Mouse (Mus musculus): ENCODE results near the gene Coq9.
A peak's percentile ranks its signal among the peaks of the same experiment; 100 is the strongest.

Coq9 gene

GRCm38 (mm10) chr8:94870003-94870402, 31.9 kb downstream of the Coq9 start:
- Histone ChIP-seq H3K4me1 (replicated peaks; ENCODE audit: low read depth, low read length) (peaks cover 59% of the 10 kb centered on the region), H3K4me3 (replicated peaks; ENCODE audit: low read length) (no peak overlapping the region), H3K27me3 (ENCODE audit: insufficient read depth, low read length) (peaks cover 25% of the 10 kb centered on the region), H3K9me3 (ENCODE audit: low read length) (no peaks in the 10 kb centered on the region), H3K36me3 (ENCODE audit: insufficient read depth, low read length) (peaks cover 30% of the 10 kb centered on the region)
- no peak for TF ChIP-seq POU5F1 (IDR thresholded peaks at IDR 0.05; ENCODE audit: borderline replicate concordance, low read length)
- no peak for TF ChIP-seq NANOG (IDR thresholded peaks at IDR 0.05; ENCODE audit: borderline replicate concordance, low read length)
- TF ChIP-seq CTCF (conservative IDR thresholded peaks at IDR 0.05; ENCODE audit: low read length) = no peak

DNA sequence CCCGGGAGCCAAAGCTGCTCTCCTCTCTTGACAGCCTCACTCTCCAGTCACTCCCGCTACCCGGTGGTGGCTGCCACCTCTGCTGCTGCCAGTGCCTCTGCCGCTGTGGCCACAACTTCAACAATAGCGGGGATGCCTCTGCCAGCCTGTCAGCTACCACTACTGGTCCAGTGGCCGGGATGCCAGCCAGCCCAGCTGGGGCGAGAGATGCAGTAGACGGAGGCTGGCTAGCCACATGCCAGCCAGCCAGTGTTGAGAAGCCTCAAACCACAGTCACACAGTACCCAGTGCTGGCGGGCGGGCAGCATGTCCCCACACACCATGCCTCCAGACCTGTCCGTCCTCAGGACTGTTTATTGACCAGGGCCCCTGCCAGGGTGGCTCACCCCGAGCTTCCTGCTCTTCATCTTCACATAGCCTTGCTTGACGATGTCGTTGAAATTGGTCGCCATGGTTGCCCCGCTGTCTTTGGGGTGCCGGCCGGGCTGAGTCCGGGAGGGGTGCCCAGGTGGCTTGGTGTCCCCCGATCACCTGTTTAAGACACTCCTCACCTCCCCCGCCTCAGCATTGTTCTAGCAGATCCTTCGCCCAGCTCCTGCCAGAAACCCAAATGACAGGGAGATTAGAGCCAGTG, 32.5 kb downstream of the Coq9 start:
- peak overlapping the region; percentile 69 for H3K4me3 ChIP-seq (replicated peaks; ENCODE audit: low read length)
- H3K36me3 ChIP-seq (ENCODE audit: insufficient read depth, low read length) = peaks cover 24% of the 10 kb centered on the region
- peaks cover 31% of the 10 kb centered on the region for H3K27me3 ChIP-seq (ENCODE audit: insufficient read depth, low read length)
- no peaks in the 10 kb centered on the region for H3K9me3 ChIP-seq (ENCODE audit: low read length)
- peaks cover 59% of the 10 kb centered on the region for H3K4me1 ChIP-seq (replicated peaks; ENCODE audit: low read depth, low read length)
- TF ChIP-seq POU5F1 (IDR thresholded peaks at IDR 0.05; ENCODE audit: borderline replicate concordance, low read length) (no peak), NANOG (IDR thresholded peaks at IDR 0.05; ENCODE audit: borderline replicate concordance, low read length) (no peak), CTCF (conservative IDR thresholded peaks at IDR 0.05; ENCODE audit: low read length) (no peak)

GRCm38 (mm10) chr8:94871108-94871894, 33.2 kb downstream of the Coq9 start:
- Histone ChIP-seq H3K27me3 (ENCODE audit: insufficient read depth, low read length) (peaks cover 34% of the 10 kb centered on the region), H3K36me3 (ENCODE audit: insufficient read depth, low read length) (peaks cover 17% of the 10 kb centered on the region), H3K9me3 (ENCODE audit: low read length) (no peaks in the 10 kb centered on the region), H3K4me3 (replicated peaks; ENCODE audit: low read length) (peak overlapping the region; percentile 69), H3K4me1 (replicated peaks; ENCODE audit: low read depth, low read length) (peaks cover 58% of the 10 kb centered on the region)
- TF ChIP-seq NANOG (IDR thresholded peaks at IDR 0.05; ENCODE audit: borderline replicate concordance, low read length) (no peak), POU5F1 (IDR thresholded peaks at IDR 0.05; ENCODE audit: borderline replicate concordance, low read length) (no peak), CTCF (conservative IDR thresholded peaks at IDR 0.05; ENCODE audit: low read length) (no peak)

GRCm38 (mm10) chr8:94872156-94872555, 34.0 kb downstream of the Coq9 start:
- peaks cover 9% of the 10 kb centered on the region for H3K36me3 ChIP-seq (ENCODE audit: insufficient read depth, low read length)
- no peaks in the 10 kb centered on the region for H3K9me3 ChIP-seq (ENCODE audit: low read length)
- peaks cover 34% of the 10 kb centered on the region for H3K27me3 ChIP-seq (ENCODE audit: insufficient read depth, low read length)
- H3K4me3 ChIP-seq (replicated peaks; ENCODE audit: low read length) = no peak overlapping the region
- TF ChIP-seq POU5F1 (IDR thresholded peaks at IDR 0.05; ENCODE audit: borderline replicate concordance, low read length) = no peak
- no peak for TF ChIP-seq CTCF (conservative IDR thresholded peaks at IDR 0.05; ENCODE audit: low read length)
- no peak for TF ChIP-seq NANOG (IDR thresholded peaks at IDR 0.05; ENCODE audit: borderline replicate concordance, low read length)
- H3K4me1 ChIP-seq (replicated peaks; ENCODE audit: low read depth, low read length) = peaks cover 57% of the 10 kb centered on the region

GRCm38 (mm10) chr8:94872576-94872975, 34.5 kb downstream of the Coq9 start:
- TF ChIP-seq CTCF (conservative IDR thresholded peaks at IDR 0.05; ENCODE audit: low read length) (no peak), POU5F1 (IDR thresholded peaks at IDR 0.05; ENCODE audit: borderline replicate concordance, low read length) (no peak), NANOG (IDR thresholded peaks at IDR 0.05; ENCODE audit: borderline replicate concordance, low read length) (no peak)
- H3K9me3 ChIP-seq (ENCODE audit: low read length) = no peaks in the 10 kb centered on the region
- peaks cover 34% of the 10 kb centered on the region for H3K27me3 ChIP-seq (ENCODE audit: insufficient read depth, low read length)
- H3K36me3 ChIP-seq (ENCODE audit: insufficient read depth, low read length) = peaks cover 4% of the 10 kb centered on the region
- H3K4me3 ChIP-seq (replicated peaks; ENCODE audit: low read length) = no peak overlapping the region
- H3K4me1 ChIP-seq (replicated peaks; ENCODE audit: low read depth, low read length) = peaks cover 54% of the 10 kb centered on the region

GRCm38 (mm10) chr8:94874358-94874757, 36.2 kb downstream of the Coq9 start:
- H3K4me3 ChIP-seq (replicated peaks; ENCODE audit: low read length) = no peak overlapping the region
- H3K9me3 ChIP-seq (ENCODE audit: low read length) = no peaks in the 10 kb centered on the region
- H3K36me3 ChIP-seq (ENCODE audit: insufficient read depth, low read length) = no peaks in the 10 kb centered on the region
- peaks cover 51% of the 10 kb centered on the region for H3K4me1 ChIP-seq (replicated peaks; ENCODE audit: low read depth, low read length)
- peaks cover 33% of the 10 kb centered on the region for H3K27me3 ChIP-seq (ENCODE audit: insufficient read depth, low read length)
- no peak for TF ChIP-seq POU5F1 (IDR thresholded peaks at IDR 0.05; ENCODE audit: borderline replicate concordance, low read length)
- no peak for TF ChIP-seq NANOG (IDR thresholded peaks at IDR 0.05; ENCODE audit: borderline replicate concordance, low read length)
- peak; percentile 94 for TF ChIP-seq CTCF (conservative IDR thresholded peaks at IDR 0.05; ENCODE audit: low read length)

- Histone ChIP-seq H3K9me3 (ENCODE audit: low read length) (no peaks in the 10 kb centered on the region), H3K4me3 (replicated peaks; ENCODE audit: low read length) (peak overlapping the region; percentile 81), H3K4me1 (replicated peaks; ENCODE audit: low read depth, low read length) (peaks cover 43% of the 10 kb centered on the region), H3K27me3 (ENCODE audit: insufficient read depth, low read length) (peaks cover 26% of the 10 kb centered on the region), H3K36me3 (ENCODE audit: insufficient read depth, low read length) (no peaks in the 10 kb centered on the region)
- no peak for TF ChIP-seq NANOG (IDR thresholded peaks at IDR 0.05; ENCODE audit: borderline replicate concordance, low read length)
- no peak for TF ChIP-seq POU5F1 (IDR thresholded peaks at IDR 0.05; ENCODE audit: borderline replicate concordance, low read length)
- TF ChIP-seq CTCF (conservative IDR thresholded peaks at IDR 0.05; ENCODE audit: low read length) = no peak
These were observed 37.2 kb downstream of the Coq9 start for GRCm38 (mm10) chr8:94875096-94875870.

GRCm38 (mm10) chr8:94875871-94876150, 37.7 kb downstream of the Coq9 start:
- Histone ChIP-seq H3K27me3 (ENCODE audit: insufficient read depth, low read length) (peaks cover 21% of the 10 kb centered on the region), H3K36me3 (ENCODE audit: insufficient read depth, low read length) (no peaks in the 10 kb centered on the region), H3K4me3 (replicated peaks; ENCODE audit: low read length) (peak overlapping the region; percentile 81), H3K9me3 (ENCODE audit: low read length) (no peaks in the 10 kb centered on the region), H3K4me1 (replicated peaks; ENCODE audit: low read depth, low read length) (peaks cover 38% of the 10 kb centered on the region)
- TF ChIP-seq NANOG (IDR thresholded peaks at IDR 0.05; ENCODE audit: borderline replicate concordance, low read length) = no peak
- no peak for TF ChIP-seq POU5F1 (IDR thresholded peaks at IDR 0.05; ENCODE audit: borderline replicate concordance, low read length)
- no peak for TF ChIP-seq CTCF (conservative IDR thresholded peaks at IDR 0.05; ENCODE audit: low read length)
